Mouse (Mus musculus) limb, embryonic 14.5 days (tissue): ENCODE measurements at regions not wholly inside any gene's neighbourhood (a gene's known extent, or its start where the extent isn't known, plus 50 kb on each side); places are given as distances from the start of the nearest gene placed in this dataset.

Experiments
- ATAC-seq: fragments of 200-750 bp; cut with Nextera tagmentation; 2 replicates; pipeline ENCODE4 v1.8.0; 2017; ENCODE audit warnings: low read depth, moderate number of reproducible peaks, moderate TSS enrichment; ENCODE audit not compliant: low FRiP score
- DNase-seq: peaks from one replicate; pipeline ENCODE4 v3.0.0-alpha.2; 2015; ENCODE audit warnings: low spot score
- H3K27ac ChIP-seq: fragments of 300-500 bp; sonication (generic); replicated peaks from 2 replicates; pipeline ENCODE4 v1.5.1; 2014; ENCODE audit warnings: low read depth, mild to moderate bottlenecking, low read length, moderate library complexity, mixed read lengths
- H3K27me3 ChIP-seq: fragments of 300-500 bp; sonication (generic); 2 replicates; pipeline ENCODE4 v1.6.1; 2014; ENCODE audit warnings: low read length, mixed read lengths; ENCODE audit not compliant: control insufficient read depth, insufficient read depth
- H3K36me3 ChIP-seq: fragments of 300-500 bp; sonication (generic); 2 replicates; pipeline ENCODE4 v1.6.1; 2014; ENCODE audit warnings: mild to moderate bottlenecking, low read length, moderate library complexity, mixed read lengths; ENCODE audit not compliant: control insufficient read depth, insufficient read depth
- H3K4me1 ChIP-seq: fragments of 300-500 bp; sonication (generic); 2 replicates; pipeline ENCODE4 v1.6.1; 2014; ENCODE audit warnings: antibody characterized with exemption, low read length, mixed read lengths; ENCODE audit not compliant: control insufficient read depth, insufficient read depth
- H3K4me2 ChIP-seq: fragments of 300-500 bp; sonication (generic); replicated peaks from 2 replicates; pipeline ENCODE4 v1.6.1; 2014; ENCODE audit warnings: low read depth, mild to moderate bottlenecking, low read length, moderate library complexity; ENCODE audit not compliant: severe bottlenecking
- H3K4me3 ChIP-seq: fragments of 300-500 bp; sonication (generic); replicated peaks from 2 replicates; pipeline ENCODE4 v1.5.1; 2014; ENCODE audit warnings: low read length
- H3K9ac ChIP-seq: fragments of 300-500 bp; sonication (generic); 2 replicates; pipeline ENCODE4 v1.6.1; 2014; ENCODE audit warnings: mild to moderate bottlenecking, low read depth, low read length, moderate library complexity; ENCODE audit not compliant: severe bottlenecking
- H3K9me3 ChIP-seq: fragments of 300-500 bp; sonication (generic); 2 replicates; pipeline ENCODE4 v1.6.1; 2016; ENCODE audit warnings: low read length; ENCODE audit not compliant: control insufficient read depth
- POLR2A ChIP-seq: fragments of 200-500 bp; IDR thresholded peaks from 2 replicates; pipeline ENCODE4 v1.8.0; 2012; ENCODE audit warnings: inconsistent platforms, mild to moderate bottlenecking, moderate library complexity, borderline replicate concordance; ENCODE audit not compliant: insufficient read depth, insufficient read length; ENCODE audit errors: extremely low read depth
- WGBS: fragments of 180-500 bp; shearing (Covaris S2); extraction: QIAGEN DNeasy Blood & Tissue Kit; methylation state at CpG from one replicate; pipeline ENCODE4 v1.1.7; 2014; 5-methylcytosine and 5-hydroxymethylcytosine counted together

DNA sequence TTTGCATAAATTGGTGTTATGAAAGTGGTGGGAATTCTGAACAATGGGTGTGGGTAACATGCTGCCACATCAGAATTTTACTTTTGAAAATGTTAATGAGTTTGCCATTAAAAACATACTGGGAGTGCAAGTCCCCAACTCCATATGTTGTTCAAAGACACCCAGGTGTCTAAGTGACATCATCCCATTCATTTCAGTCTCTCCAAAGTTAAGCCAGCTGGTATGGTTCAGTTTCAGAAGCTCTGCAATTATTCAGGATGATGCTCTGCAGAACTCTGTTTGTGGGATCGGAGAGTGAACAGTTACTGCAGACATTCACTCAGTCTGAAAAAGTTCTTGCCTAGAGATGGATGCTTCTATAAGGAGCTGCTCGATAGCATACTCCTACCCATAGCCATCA lies 56.3 kb upstream of the Ufm1 start:
- Histone ChIP-seq H3K27me3 (no peaks in the 10 kb centered on the region), H3K36me3 (no peaks in the 10 kb centered on the region), H3K9me3 (no peaks in the 10 kb centered on the region), H3K4me3 (no peak overlapping the region), H3K27ac (no peak overlapping the region), H3K4me2 (no peak overlapping the region), H3K4me1 (no peaks in the 10 kb centered on the region), H3K9ac (no peak overlapping the region)
- 81% methylated on average over 2 of the region's 2 CpGs for WGBS
- TF ChIP-seq POLR2A, result no peak
- no peak for ATAC-seq
- no peak for DNase-seq

- Histone ChIP-seq H3K9me3 (no peaks in the 10 kb centered on the region), H3K27me3 (no peaks in the 10 kb centered on the region), H3K4me2 (no peak overlapping the region), H3K4me3 (no peak overlapping the region), H3K36me3 (no peaks in the 10 kb centered on the region), H3K4me1 (no peaks in the 10 kb centered on the region), H3K9ac (no peak overlapping the region), H3K27ac (no peak overlapping the region)
- no peak for TF ChIP-seq POLR2A
- WGBS, result 64% methylated on average over 3 of the region's 3 CpGs
- no peak for DNase-seq
- ATAC-seq, result no peak
These were observed 55.9 kb upstream of the Ufm1 start for GRCm38 (mm10) chr3:53919541-53919940.

DNA sequence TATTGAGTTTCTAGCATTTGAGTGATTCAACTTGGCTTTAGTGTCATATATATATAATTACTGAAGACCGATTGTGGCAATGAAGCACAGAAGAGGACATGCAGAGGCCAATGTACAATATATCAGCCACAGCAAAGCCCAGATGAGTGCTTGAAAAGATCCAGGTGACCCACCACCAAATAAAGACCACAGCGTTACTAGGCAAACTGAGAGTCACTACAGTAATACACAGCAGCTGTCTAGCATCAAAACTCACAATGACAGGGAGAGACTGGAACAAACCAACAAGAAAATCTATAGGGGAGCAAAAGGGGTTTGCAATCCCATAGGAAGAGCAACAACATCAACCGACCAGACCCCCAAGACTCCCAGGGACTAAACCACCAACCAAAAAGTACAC lies 54.3 kb upstream of the Ufm1 start:
- H3K4me3 ChIP-seq, result no peak overlapping the region
- H3K27me3 ChIP-seq, result no peaks in the 10 kb centered on the region
- no peak for TF ChIP-seq POLR2A
- ATAC-seq (no peak), DNase-seq (no peak)
- H3K4me2 ChIP-seq, result no peak overlapping the region
- H3K27ac ChIP-seq, result no peak overlapping the region
- WGBS, result 82% methylated on average over 3 of the region's 3 CpGs
- no peak overlapping the region for H3K9ac ChIP-seq
- H3K9me3 ChIP-seq, result no peaks in the 10 kb centered on the region
- H3K36me3 ChIP-seq, result no peaks in the 10 kb centered on the region
- no peaks in the 10 kb centered on the region for H3K4me1 ChIP-seq

DNA sequence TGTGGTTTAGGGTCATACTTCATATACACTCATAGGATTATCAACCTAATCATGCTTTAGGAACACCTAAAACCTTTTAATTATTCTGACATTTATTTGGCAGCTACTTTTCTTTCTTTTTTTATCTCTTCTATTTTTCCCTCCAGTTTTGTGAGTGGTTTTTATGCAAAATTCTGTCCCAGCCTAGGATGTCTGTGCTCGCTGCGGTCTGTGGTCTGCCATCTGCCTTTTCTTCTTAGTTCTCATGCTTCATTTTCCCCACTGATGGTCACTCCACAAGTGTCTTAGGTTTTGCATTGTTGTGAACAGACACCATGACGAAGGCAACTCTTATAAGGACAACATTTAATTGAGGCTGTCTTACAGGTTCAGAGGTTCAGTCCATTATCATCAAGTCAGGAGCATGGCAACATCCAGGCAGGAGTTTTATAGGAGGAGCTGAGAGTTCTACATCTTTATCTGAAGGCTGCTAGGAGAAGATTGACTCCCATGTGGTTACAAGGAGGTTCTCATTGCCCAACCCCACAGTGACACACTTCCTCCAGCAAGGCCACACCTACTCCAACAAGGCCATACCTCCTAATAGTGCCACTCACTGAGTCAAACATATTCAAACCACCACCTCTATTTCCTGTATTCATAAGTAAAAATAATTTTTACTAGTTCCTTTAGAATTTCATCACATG lies 50.5 kb upstream of the Ufm1 start:
- H3K9me3 ChIP-seq, result no peaks in the 10 kb centered on the region
- no peak overlapping the region for H3K9ac ChIP-seq
- no peak overlapping the region for H3K27ac ChIP-seq
- no peaks in the 10 kb centered on the region for H3K27me3 ChIP-seq
- no peaks in the 10 kb centered on the region for H3K4me1 ChIP-seq
- no peak for DNase-seq
- 86% methylated on average over 3 of the region's 3 CpGs for WGBS
- no peaks in the 10 kb centered on the region for H3K36me3 ChIP-seq
- TF ChIP-seq POLR2A, result no peak
- ATAC-seq, result no peak
- H3K4me2 ChIP-seq, result no peak overlapping the region
- H3K4me3 ChIP-seq, result no peak overlapping the region
